Mouse (Mus musculus) stomach, embryonic 14.5 days (tissue): ENCODE results near the gene 6030445D17Rik. TPM values are rescaled to one million over a fixed set of nuclear protein-coding genes. Genes with fewer than 3 reads are reported as not detected.
A peak's percentile ranks its signal among the peaks of the same experiment; 100 is the strongest.

Experiments used
- ATAC-seq: fragments of 200-750 bp; cut with Nextera tagmentation; 2 replicates; pipeline ENCODE4 v1.8.0; 2017; ENCODE audit warnings: low read depth, moderate TSS enrichment; ENCODE audit not compliant: insufficient number of reproducible peaks, insufficient read depth, low FRiP score
- H3K27ac ChIP-seq: fragments of 300-500 bp; sonication (generic); 2 replicates; pipeline ENCODE4 v1.5.1; 2014; ENCODE audit warnings: mild to moderate bottlenecking, low read length, moderate library complexity, mixed read lengths
- H3K27me3 ChIP-seq: fragments of 300-500 bp; sonication (generic); 2 replicates; pipeline ENCODE4 v1.6.1; 2014; ENCODE audit warnings: low read length, control low read depth, mixed read lengths; ENCODE audit not compliant: control insufficient read depth, insufficient read depth
- H3K36me3 ChIP-seq: fragments of 300-500 bp; sonication (generic); 2 replicates; pipeline ENCODE4 v1.6.1; 2014; ENCODE audit warnings: mild to moderate bottlenecking, control low read depth, low read length, moderate library complexity, mixed read lengths; ENCODE audit not compliant: control insufficient read depth, insufficient read depth
- H3K4me1 ChIP-seq: fragments of 300-500 bp; sonication (generic); 2 replicates; pipeline ENCODE4 v1.6.1; 2014; ENCODE audit warnings: low read length, control low read depth, mixed read lengths; ENCODE audit not compliant: control insufficient read depth, insufficient read depth
- H3K4me2 ChIP-seq: fragments of 300-500 bp; sonication (generic); replicated peaks from 2 replicates; pipeline ENCODE4 v1.6.1; 2014; ENCODE audit warnings: low read depth, low read length, control low read depth
- H3K4me3 ChIP-seq: fragments of 300-500 bp; sonication (generic); 2 replicates; pipeline ENCODE4 v1.5.1; 2014; ENCODE audit warnings: low read depth, low read length, control low read depth
- H3K9ac ChIP-seq: fragments of 300-500 bp; sonication (generic); replicated peaks from 2 replicates; pipeline ENCODE4 v1.6.1; 2014; ENCODE audit warnings: low read depth, mild to moderate bottlenecking, control low read depth, low read length, moderate library complexity, mixed read lengths
- H3K9me3 ChIP-seq: fragments of 300-500 bp; sonication (generic); 2 replicates; pipeline ENCODE4 v1.6.1; 2016; ENCODE audit warnings: low read depth, low read length, control low read depth; ENCODE audit not compliant: control insufficient read depth
- WGBS: fragments of 180-500 bp; shearing (Covaris S2); extraction: QIAGEN DNeasy Blood & Tissue Kit; methylation state at CpG from one replicate; pipeline ENCODE4 v1.1.7; 2014; 5-methylcytosine and 5-hydroxymethylcytosine counted together
- polyA plus RNA-seq: library from polyadenylated mRNA; unstranded; fragments of >200 nt; fragmentation: Nextera tagmentation; extraction: Ambion mirVana; gene quantifications from 2 replicates; pipeline ENCODE4 v1.2.1, GENCODE M21; 2014

Gene 6030445D17Rik
- polyA plus RNA-seq, 1 experiment from 2014 or later: 0.46 TPM

GRCm38 (mm10) chr4:136430609-136431375 lies 31.3 kb upstream of the 6030445D17Rik start:
- Histone ChIP-seq H3K4me1 (0 out of 2 replicates have a peak, but pooled peaks cover 3% of the 10 kb centered on the region), H3K27ac (no peak overlapping the region), H3K9ac (no peak overlapping the region), H3K4me2 (no peak overlapping the region), H3K9me3 (no peaks in the 10 kb centered on the region), H3K27me3 (no peaks in the 10 kb centered on the region), H3K4me3 (no peak overlapping the region), H3K36me3 (no peaks in the 10 kb centered on the region)
- WGBS: 46% methylated on average over 11 of the region's 11 CpGs
- ATAC-seq: no peak

GRCm38 (mm10) chr4:136431376-136431693 lies 30.7 kb upstream of the 6030445D17Rik start:
- H3K27me3 ChIP-seq: no peaks in the 10 kb centered on the region
- H3K9me3 ChIP-seq: no peaks in the 10 kb centered on the region
- no peak overlapping the region for H3K4me3 ChIP-seq
- 0 out of 2 replicates have a peak, but pooled peaks cover 3% of the 10 kb centered on the region for H3K4me1 ChIP-seq
- no peak overlapping the region for H3K27ac ChIP-seq
- 6% methylated on average over 3 of the region's 3 CpGs for WGBS
- no peak overlapping the region for H3K9ac ChIP-seq
- no peak overlapping the region for H3K4me2 ChIP-seq
- H3K36me3 ChIP-seq: no peaks in the 10 kb centered on the region
- ATAC-seq: no peak

GRCm38 (mm10) chr4:136434029-136434428 lies 28.0 kb upstream of the 6030445D17Rik start:
- ATAC-seq: 0 out of 2 replicates have a peak, but pooled peaks have one; percentile 40
- no peak overlapping the region for H3K27ac ChIP-seq

DNA sequence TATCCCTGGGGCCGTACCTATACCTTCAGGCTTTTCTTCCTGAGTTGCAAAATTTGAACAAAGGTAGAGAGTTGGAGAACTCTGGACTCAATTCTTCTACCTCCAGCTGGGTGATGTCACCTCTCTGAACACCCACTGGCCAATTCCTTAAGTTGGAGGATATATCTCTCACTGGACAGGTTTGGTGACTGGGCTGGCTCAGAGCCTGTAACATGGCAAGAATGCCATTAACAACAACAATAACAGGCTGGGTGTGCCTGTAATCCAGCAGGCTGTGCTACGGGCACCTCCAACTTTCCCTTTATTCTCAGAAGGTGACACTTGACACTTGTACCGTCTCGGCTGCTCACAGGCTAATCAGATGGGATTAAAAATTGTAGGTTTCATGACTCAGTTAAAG lies 22.9 kb upstream of the 6030445D17Rik start:
- no peak overlapping the region for H3K4me3 ChIP-seq
- WGBS: 58% methylated on average over 4 of the region's 4 CpGs
- ATAC-seq: no peak

More at GRCm38 (mm10) chr4:136434029-136434428, 28.0 kb upstream of the 6030445D17Rik start:
- Histone ChIP-seq H3K27me3 (no peaks in the 10 kb centered on the region), H3K4me2 (no peak overlapping the region), H3K9ac (no peak overlapping the region), H3K9me3 (no peaks in the 10 kb centered on the region), H3K4me3 (no peak overlapping the region), H3K4me1 (0 out of 2 replicates have a peak, but pooled peaks cover 3% of the 10 kb centered on the region), H3K36me3 (no peaks in the 10 kb centered on the region)
- 82% methylated on average over 4 of the region's 4 CpGs for WGBS

DNA sequence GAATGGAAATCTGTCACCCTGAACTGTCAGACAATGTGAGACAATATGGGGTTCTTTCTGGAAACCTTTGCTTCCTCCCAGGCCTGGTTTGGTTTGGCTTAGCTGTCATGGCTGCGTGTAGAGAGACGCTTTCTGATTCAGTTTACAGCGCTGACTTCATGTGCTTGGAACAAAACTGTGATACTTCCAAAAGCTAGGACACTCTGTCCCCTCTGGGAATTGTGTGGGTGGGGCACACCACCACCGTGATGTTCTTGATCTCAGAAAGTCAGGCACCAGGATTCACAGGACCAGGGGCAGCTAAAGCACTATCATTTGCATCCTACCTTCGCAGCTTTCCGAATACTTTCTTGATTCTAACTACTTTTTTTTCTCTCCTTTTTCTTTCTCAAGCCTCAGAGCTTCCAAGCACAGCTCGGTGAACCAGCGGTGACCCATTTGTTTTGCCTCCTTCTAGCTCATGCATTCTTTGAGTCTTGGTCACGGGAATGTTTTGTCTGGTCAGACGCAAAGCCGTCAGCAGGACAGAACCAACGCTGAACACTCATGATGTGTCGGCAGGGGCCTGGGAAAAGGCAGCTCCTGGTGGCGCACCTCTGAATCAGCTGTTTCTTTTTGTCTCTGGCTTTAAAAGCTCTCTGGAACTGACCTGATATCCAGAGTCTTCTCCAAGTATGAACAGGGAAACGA lies 20.6 kb upstream of the 6030445D17Rik start:
- Histone ChIP-seq H3K9me3 (no peaks in the 10 kb centered on the region), H3K9ac (no peak overlapping the region), H3K4me2 (no peak overlapping the region), H3K27me3 (no peaks in the 10 kb centered on the region), H3K36me3 (no peaks in the 10 kb centered on the region), H3K27ac (no peak overlapping the region), H3K4me1 (no peaks in the 10 kb centered on the region), H3K4me3 (no peak overlapping the region)
- no peak for ATAC-seq
- 63% methylated on average over 15 of the region's 15 CpGs for WGBS

More for the DNA sequence above, 22.9 kb upstream of the 6030445D17Rik start:
- Histone ChIP-seq H3K4me2 (no peak overlapping the region), H3K9ac (no peak overlapping the region), H3K36me3 (no peaks in the 10 kb centered on the region), H3K27ac (no peak overlapping the region), H3K27me3 (no peaks in the 10 kb centered on the region), H3K9me3 (no peaks in the 10 kb centered on the region), H3K4me1 (no peaks in the 10 kb centered on the region)

- Histone ChIP-seq H3K4me2 (no peak overlapping the region), H3K27me3 (no peaks in the 10 kb centered on the region), H3K36me3 (no peaks in the 10 kb centered on the region), H3K4me1 (no peaks in the 10 kb centered on the region), H3K9me3 (no peaks in the 10 kb centered on the region), H3K27ac (no peak overlapping the region), H3K4me3 (no peak overlapping the region), H3K9ac (no peak overlapping the region)
- WGBS: 63% methylated on average over 4 of the region's 4 CpGs
- no peak for ATAC-seq
Measured at GRCm38 (mm10) chr4:136444561-136444960, 17.5 kb upstream of the 6030445D17Rik start.

DNA sequence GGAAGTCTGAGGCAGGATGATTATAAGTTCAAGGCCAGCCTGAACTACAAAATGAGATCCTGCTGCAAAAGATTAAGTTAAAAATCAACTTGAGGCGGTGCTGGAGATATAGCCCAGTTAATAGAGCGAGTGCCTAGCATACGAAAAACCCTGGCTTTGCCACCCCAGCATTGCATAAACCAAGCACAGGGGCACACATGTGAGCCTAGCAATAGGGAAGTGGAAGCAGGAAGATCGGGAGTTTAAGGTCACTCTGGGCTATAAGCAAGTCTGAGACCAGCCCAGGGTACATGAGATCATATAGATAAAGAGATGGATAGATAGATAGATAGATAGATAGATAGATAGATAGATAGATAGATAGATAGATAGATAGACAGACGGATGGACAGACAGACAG lies 12.3 kb upstream of the 6030445D17Rik start:
- Histone ChIP-seq H3K9me3 (no peaks in the 10 kb centered on the region), H3K9ac (no peak overlapping the region), H3K4me2 (no peak overlapping the region), H3K36me3 (no peaks in the 10 kb centered on the region), H3K27me3 (no peaks in the 10 kb centered on the region), H3K4me3 (no peak overlapping the region), H3K4me1 (no peaks in the 10 kb centered on the region), H3K27ac (no peak overlapping the region)
- WGBS: 84% methylated on average over 5 of the region's 5 CpGs
- ATAC-seq: no peak

- Histone ChIP-seq H3K4me1 (no peaks in the 10 kb centered on the region), H3K27me3 (no peaks in the 10 kb centered on the region), H3K36me3 (no peaks in the 10 kb centered on the region), H3K9ac (no peak overlapping the region), H3K27ac (no peak overlapping the region), H3K4me2 (no peak overlapping the region), H3K9me3 (no peaks in the 10 kb centered on the region), H3K4me3 (no peak overlapping the region)
- no peak for ATAC-seq
- 74% methylated on average over 4 of the region's 4 CpGs for WGBS
Measured at GRCm38 (mm10) chr4:136450271-136450670, 11.8 kb upstream of the 6030445D17Rik start.
